Mouse (Mus musculus) CD4-positive, CD25-positive, alpha-beta regulatory T cell, adult 2 months (primary cell): Measurements from ENCODE around the gene Opcml.

Source experiments
- DNase-seq: peaks from one replicate; pipeline ENCODE4 v3.0.0-alpha.2; 2012; ENCODE audit warnings: low read depth, low spot score

Gene Opcml

DNA sequence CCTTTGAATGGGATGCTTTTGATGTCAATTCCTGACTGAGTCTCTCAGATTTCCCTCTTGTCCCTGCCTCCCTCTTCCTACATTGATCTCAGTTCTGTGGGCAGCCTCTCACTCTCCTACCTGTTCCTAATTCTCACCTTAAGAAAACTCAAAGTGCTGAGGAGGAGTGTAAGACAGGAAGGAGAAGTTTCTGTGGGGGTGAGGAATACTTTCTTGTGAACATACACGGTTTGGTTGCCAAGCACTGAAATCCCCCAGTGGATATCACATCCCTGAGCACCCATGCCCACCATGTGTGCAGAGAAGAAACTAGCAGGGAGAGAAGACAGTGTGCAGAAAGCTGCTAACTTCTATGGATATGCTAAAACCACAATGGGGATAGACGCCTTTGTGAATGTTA lies 1141.5 kb downstream of the Opcml start:
- DNase-seq: no peak

GRCm38 (mm10) chr9:28937163-28937562 lies 1146.6 kb downstream of the Opcml start:
- no peak for DNase-seq

DNA sequence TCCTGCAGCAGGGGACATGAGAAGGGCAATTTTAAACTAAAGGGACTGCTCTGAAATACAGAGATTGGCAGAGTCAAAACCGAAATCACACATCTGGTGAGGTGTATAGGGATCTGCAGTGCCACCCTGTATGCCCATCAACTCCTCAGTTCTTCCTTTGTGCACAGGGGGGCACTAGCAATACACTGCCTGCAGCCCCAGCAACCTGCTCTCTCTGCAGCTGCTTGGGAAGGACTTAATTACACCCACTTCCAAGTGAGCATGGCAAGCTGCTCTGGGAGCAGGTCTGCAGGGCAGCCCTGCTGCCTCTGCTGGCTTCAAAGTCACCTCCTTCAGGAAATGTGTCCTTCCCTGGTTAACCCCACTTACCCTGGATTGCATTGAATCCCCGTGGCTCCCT lies 1147.4 kb downstream of the Opcml start:
- no peak for DNase-seq

- no peak for DNase-seq
These were observed 1150.3 kb downstream of the Opcml start for GRCm38 (mm10) chr9:28940901-28941300.

DNA sequence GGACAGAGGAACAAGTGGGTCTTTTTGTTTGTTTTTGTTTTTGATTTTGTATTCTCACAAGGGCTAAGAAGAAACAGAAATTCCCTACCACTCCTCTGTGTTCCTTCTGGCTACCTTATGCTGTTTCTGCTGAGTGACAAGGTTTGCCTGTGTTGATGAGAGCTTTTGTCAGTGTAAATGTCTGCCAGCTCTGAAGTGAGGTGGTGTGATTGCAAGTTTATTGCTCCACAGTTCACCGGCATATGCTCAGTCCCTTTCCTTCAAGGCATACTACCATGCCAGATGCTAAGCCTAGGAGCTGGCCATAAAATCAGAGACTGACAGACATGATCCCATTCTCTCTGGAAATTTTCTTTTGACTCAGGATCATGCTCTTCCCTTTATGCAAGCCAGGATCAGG lies 1178.9 kb downstream of the Opcml start:
- no peak for DNase-seq
